Mouse (Mus musculus): ENCODE data around the gene Lrguk. TPM values are rescaled to one million over a fixed set of nuclear protein-coding genes. Genes with fewer than 3 reads are reported as not detected.
A peak's percentile ranks its signal among the peaks of the same experiment; 100 is the strongest.

The Lrguk gene
- not detected in 3 replicates for total RNA-seq (2017)

DNA sequence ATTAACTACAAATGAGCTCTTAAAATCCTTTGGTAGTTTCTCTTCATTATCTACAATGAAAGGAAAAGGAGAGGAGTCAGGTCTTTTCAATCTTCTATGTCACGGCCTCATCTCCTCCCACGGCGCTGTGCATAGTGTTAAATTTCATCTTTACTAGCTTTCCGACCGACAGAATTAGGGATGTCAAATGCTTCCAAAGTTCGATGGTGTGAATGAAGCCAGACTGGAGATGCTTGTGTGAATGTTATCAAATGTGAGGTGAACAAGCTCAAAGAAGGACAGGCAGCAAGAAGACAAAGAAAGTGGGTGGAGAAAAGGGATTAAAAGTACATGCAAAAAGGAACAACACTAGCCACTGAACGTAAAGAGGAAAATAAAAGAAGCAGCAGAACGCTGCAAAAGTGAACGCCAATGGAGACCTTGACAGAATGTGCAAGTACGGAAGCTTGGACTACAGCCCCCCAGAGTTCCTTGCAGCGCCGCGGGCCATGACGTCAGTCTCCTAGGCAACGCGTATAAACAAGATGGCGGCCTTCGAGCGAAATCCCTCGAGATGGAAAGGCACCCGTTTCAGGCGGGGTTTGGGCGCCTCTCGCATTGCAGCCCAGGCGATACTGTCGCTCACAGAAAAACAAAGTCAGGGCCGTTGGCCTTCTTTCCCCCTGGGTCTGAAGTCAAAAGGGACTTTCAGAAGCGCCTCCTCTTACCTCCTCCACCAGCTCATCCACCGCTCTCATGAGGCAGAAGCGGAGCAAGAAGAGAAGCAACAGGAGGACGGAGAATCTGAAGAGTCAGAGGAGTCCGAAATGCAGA, at the start of gene Lrguk:
Gene Lrguk, plus strand, starts transcription at position 516 of the 813 bp plus-strand sequence.
- peak; percentile 83 for ATAC-seq (replicated peaks; ENCODE audit: insufficient number of reproducible peaks, low FRiP score, low TSS enrichment, poor library complexity, severe bottlenecking)

DNA sequence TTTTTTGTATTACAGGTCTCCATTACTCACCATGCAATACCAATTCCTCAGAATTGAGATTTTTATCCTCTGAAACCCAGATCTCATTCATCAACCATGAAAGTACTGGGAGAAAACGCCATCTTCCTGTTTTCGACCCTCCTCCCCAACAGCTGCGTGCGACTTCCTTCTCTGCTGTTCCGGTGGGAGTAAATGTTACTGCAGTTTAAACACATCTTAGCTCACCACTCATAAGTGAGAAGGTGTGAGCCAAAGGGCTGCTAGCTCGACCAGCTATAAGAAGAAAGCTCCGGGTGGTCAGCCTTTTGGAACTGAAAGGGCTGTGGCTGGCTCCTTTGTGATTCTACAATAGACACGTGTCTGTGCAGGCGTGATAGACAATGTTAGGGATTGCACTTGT, 46.5 kb upstream of the Lrguk start:
- no peak for ATAC-seq (replicated peaks; ENCODE audit: insufficient number of reproducible peaks, low FRiP score, low TSS enrichment, poor library complexity, severe bottlenecking)

DNA sequence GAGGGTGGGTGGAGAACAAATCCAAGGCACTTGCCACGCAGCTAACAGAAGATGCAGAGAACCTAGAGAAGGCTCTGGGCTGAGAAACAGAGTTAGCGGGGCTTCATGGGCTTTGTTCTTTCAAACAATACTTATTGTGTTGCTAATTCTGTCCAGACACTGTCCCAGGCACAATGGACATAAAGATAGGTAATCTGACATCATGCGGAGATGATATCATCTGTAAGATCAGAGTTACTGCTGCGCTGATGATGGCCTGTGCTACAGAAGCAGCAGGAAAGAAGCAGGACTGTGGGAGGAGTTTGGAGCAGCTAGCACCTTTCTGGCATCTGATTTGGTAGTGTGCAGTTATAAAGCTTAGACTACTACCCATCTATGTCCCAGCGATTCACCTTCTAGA, 42.1 kb upstream of the Lrguk start:
- no peak for ATAC-seq (replicated peaks; ENCODE audit: insufficient number of reproducible peaks, low FRiP score, low TSS enrichment, poor library complexity, severe bottlenecking)

DNA sequence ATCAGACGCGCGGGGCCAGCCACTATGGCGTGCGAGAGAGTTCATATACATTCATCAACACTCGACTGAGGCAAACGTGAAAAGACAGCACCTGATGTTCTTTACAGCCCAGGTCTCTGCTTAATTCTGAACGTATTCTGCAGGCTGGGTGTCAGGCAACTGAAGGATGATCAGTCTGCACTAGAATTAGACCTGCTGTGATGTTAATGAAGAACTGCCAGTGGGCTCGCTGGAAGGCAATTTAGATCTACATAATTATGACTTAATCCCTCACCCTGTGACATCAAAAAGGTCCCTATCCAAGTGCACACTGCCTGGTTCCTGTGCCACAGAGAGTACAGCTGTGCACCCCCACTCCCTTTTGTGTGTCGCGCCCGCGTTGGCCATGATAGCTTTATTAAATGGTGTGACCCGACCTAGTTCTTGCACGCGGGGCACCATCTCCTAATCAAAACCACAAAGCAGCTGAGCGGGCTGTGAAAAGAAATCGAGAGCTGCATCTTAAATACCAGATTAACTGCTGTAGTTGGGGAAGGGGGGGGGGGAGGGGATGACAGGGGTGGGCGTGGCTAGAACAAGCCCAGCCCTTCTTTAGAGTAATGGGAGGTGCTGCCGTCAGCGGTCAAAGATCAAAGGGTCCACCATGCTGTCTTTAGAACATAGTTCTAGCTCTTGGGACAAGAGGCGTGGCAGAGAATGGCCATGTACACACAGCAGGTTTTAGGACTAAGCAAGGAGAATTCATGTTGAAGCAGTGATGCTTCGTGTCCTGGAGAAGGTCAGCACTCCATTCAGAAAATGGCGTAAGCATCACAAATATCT, 36.8 kb upstream of the Lrguk start:
- ATAC-seq (replicated peaks; ENCODE audit: insufficient number of reproducible peaks, low FRiP score, low TSS enrichment, poor library complexity, severe bottlenecking): no peak

DNA sequence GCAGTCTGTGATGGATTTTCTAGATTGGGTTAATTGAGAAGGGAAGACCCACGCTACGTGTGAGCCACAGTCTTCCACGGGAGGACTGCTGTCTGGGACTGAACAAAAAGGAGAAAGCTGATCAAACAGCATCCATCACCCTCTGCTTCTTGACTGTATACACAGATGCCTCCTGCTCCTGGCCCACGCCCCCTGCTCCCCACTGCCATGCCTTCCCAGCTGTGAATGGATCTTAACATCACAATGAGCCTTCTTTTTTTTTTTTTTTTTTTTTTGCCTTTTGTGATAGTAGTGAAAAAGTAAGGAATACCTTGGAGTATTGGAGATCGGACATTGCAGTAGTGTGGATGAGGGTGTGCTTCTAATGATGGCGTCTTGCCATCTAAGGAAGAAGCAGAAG, 35.4 kb upstream of the Lrguk start:
- no peak for ATAC-seq (replicated peaks; ENCODE audit: insufficient number of reproducible peaks, low FRiP score, low TSS enrichment, poor library complexity, severe bottlenecking)

DNA sequence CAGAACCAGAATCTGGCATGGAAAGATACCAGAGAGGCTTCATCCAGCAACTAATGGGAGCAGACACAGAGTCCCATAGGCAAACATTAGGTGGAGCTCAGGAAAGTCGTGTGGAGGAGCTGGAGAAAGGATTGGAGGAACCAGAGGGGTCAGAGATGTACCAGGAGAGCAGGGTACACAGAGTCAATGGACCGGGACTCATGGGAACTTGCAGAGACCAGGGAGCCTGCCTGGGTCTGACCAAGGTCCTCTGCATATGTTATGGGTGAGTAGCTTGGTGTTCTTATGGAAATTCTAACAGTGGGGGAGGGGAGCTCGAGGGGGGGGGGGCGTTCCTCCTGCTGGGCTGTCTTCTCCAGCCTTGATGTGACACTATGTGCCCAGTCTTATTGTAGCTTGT, 30.7 kb upstream of the Lrguk start:
- ATAC-seq (replicated peaks; ENCODE audit: insufficient number of reproducible peaks, low FRiP score, low TSS enrichment, poor library complexity, severe bottlenecking): no peak

DNA sequence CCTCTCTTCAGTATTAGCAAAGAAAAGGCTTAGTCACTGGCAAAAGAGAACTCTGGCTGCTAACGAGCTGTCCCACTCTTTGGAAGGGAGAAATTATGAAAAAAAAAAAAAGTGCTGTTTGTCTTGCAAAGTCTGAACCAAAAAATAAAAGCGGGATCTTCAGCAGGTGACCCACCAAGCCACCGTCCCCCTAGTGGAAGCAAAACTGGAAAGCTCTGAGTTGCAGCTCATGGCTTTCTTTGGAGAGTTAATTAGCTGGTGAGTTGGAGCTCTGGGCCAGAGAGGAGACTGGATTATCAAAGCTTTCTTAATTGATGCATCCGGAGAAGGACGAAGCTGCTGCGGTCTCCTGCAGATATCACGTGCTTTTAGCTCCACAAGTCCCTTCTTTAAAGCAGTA, 29.7 kb upstream of the Lrguk start:
- ATAC-seq (replicated peaks; ENCODE audit: insufficient number of reproducible peaks, low FRiP score, low TSS enrichment, poor library complexity, severe bottlenecking): no peak

DNA sequence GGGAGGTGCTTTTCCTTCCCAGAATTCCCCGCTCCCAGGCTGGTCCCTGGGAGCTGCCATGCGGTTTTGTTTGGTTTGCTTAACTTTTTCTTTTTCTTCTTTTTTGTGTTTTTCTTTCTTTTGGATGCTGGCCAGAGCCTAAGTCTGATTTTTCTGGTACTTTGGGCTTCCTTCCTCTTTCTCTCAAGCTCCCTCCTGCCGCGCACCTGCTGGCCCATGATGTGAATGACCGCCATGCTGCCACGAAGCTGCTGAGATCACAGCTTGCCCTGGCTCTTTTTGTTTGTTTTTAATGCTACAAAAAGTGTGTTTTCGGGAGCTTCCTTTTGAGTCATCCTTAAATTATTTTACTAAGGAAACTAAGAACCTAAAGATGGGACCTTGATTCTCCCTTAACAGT, 28.6 kb upstream of the Lrguk start:
- ATAC-seq (replicated peaks; ENCODE audit: insufficient number of reproducible peaks, low FRiP score, low TSS enrichment, poor library complexity, severe bottlenecking): no peak

DNA sequence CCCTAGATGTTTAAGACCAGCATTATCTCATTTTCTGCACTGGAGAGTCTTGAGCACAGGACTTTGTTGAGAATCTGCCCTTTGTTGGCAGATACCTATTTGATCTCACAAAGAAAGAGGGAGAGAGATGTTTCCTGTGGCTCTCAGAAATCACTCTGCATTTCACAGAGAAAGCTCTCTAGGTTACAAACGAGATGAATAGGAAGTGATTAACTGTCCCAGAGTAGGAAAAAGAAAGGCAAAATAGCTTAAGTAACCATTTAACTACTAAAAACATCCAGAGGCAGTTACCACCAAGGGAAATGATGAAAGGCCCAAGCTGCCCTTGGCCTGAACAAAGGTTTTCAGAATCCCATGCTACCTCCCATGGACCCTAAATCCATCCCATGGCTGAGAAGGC, 26.2 kb upstream of the Lrguk start:
- no peak for ATAC-seq (replicated peaks; ENCODE audit: insufficient number of reproducible peaks, low FRiP score, low TSS enrichment, poor library complexity, severe bottlenecking)

DNA sequence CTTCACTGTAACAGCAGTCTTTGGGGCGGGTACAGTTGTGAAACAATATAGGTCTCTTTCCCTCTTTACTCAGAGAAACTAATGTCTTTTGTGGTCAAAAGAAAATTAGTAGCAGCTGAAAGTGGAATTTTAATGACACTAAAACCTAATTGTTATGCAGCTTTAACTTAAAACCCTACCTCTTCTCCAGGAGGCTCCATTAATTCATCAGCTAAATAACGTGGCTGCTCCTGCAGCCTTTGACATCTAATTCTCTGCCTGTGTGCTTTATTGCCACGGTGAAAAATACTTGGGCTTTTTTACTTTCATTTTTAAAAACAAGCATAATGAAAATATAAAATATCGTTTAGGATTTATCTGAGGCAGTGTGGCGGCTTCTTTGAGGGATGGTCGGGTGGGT, 15.8 kb upstream of the Lrguk start:
- ATAC-seq (replicated peaks; ENCODE audit: insufficient number of reproducible peaks, low FRiP score, low TSS enrichment, poor library complexity, severe bottlenecking): no peak

DNA sequence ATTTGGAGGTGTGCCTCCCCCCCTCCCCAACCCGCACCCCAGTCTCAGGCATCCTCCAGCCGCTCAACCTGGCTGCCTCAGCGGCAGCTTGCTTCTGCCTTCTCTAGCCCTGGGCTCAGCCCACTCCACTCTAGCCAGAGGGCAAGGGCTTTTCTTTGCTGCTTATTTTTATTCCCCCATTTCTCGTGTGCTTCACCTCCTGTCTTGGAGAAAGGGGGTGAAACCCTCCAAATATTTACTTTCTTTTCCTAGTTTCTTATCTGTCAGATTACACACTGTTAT, 439 bp downstream of the Lrguk start:
- no peak for ATAC-seq (replicated peaks; ENCODE audit: insufficient number of reproducible peaks, low FRiP score, low TSS enrichment, poor library complexity, severe bottlenecking)

DNA sequence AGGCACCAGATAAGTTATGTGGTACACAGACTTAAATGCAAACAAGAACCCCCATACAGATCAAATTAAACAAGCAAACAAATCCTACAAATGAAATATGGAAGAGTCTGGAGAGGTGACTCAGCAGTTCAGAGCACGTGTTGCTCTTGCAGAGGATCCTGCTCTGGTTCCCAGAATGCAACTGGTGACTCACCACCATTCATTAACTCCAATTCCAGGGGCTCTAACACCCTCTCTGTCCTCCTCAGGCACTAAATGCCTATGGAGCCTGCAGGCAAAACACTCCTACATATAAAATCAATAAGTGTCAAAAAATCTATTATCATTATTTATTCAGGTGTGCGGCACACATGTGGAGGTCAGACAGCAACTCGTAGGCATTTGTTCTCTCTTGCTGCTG, 4.8 kb downstream of the Lrguk start:
- no peak for ATAC-seq (replicated peaks; ENCODE audit: insufficient number of reproducible peaks, low FRiP score, low TSS enrichment, poor library complexity, severe bottlenecking)

DNA sequence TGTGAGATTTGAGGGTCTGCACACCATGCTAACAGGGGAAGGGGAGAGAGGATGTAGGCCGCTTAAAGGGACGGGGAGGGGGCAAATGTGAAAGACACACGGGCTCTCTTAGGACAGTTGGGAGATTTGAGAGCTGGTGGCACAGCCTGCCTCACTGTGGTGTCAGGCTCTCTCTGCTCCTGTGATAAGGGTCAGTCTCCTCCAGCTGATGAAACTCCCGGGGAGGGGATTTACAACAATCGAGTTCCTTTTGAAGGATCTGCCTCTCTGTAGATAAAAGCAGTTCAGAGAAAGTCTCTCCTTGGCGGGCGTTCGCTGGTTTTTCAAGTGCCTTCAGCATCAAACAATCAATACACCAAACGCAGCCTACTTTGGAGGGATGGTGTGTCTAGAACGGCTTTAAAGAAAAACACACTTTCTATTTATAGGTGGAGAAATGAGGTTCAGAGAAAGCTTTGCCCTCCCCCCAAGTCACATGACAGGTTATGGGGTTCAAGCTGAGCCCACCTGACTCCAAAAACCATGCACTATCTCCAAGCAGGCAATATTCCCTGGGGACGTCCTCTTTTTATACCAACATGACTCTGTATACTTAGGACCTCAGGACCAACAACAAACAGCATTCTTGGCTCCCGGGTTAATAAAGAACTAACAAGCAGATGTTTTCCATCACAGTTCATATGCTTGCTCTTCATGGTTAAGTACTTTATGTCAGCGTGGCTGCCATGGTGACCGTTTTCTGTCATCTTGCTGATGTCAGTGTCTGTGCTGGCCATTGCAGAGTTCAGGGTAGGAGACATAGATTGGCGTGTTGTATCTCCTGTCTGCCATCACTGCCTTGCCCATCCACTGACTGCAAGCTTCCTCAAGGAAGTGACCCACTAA, 5.6 kb downstream of the Lrguk start:
- no peak for ATAC-seq (replicated peaks; ENCODE audit: insufficient number of reproducible peaks, low FRiP score, low TSS enrichment, poor library complexity, severe bottlenecking)

DNA sequence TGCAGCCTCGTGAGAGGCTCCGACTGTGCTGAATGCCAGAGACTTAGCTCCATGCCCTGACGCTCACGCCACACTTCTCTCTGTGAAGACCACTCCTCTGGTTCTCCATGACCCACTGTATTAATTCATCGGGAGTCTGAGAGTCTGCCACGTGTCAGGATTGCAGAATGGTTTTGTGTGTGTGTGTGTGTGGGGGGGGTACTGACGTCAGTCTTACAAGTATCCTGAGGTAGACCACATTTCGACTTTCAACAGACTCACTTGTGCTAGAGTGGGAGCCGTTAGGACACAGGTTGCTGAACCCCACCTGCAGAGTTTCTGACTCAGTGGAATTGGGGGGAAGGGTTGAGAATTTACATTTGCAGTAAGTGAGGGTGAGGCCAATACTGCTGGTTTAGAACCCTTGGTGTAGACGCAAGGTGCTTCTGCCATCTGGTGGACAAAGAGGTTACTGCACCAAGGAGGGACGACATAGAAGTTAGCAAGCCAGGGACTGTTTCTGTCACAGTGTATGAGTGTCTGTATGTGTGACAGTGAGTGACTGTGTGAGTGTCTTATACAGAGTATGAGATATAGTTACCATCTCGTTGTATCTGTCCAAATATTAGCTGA, 11.5 kb downstream of the Lrguk start:
- ATAC-seq (replicated peaks; ENCODE audit: insufficient number of reproducible peaks, low FRiP score, low TSS enrichment, poor library complexity, severe bottlenecking): peak; percentile 64; the same call in 1 of the 2 replicates

DNA sequence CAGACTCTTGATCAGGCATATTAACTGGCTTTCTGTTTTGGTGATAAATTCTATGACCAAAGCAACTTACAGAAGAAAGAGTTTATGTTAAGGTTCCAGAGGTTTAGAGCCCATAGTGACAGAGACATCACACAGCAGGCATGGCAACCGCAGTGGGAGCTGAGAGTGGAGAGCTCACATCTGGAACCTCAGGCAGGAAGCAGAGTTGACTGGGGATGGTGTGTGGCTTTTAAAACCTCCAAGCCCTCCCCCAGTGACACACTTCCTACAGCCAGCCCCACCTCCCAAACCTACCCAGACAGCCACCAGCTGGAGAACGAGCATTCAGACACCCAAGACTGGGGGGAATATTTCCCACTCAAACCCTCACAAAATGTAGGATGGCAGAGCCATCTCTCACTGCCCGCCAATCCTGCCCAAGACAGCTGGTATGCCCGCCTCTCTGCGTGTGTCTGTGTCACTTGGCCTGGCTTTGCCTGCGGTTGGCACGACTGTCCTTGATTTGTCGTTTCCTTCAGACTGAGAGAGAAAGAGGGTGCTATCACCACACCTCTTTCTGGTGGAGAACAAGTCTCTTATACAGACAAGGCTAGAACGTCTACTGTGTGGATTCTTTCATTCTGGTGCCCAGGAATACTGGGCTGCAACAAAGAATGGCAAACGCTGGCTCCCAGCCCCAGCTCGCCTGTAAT, 12.5 kb downstream of the Lrguk start:
- no peak for ATAC-seq (replicated peaks; ENCODE audit: insufficient number of reproducible peaks, low FRiP score, low TSS enrichment, poor library complexity, severe bottlenecking)

DNA sequence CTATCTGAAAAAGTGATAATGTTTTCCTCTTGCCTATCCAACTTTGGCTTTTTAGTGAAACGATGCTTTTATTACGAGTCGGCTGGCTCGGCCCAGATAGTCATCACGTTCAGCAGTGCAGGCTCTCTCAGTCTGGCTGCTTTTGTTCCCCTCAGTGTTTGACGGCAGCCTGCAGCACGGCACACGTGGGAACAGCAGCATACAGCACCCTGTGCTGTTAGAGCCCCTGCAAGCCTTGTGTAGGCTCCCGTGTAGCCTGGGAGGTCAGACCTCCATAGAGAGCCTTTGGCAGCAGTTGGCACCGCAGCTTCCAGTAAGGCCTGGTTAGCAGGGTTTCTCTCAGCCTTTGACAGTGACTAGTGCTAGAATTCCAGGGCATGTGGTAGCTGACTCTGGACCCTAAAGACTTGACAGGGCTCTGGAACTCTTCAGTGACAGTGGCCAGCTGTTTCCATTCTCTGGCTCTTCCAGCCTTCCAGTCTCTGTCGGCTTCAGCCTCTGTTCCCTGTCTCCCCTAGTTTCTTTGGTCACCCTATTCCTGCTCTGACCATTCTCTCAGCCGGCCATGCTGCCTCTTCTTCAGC, 15.1 kb downstream of the Lrguk start:
- ATAC-seq (replicated peaks; ENCODE audit: insufficient number of reproducible peaks, low FRiP score, low TSS enrichment, poor library complexity, severe bottlenecking): no peak

DNA sequence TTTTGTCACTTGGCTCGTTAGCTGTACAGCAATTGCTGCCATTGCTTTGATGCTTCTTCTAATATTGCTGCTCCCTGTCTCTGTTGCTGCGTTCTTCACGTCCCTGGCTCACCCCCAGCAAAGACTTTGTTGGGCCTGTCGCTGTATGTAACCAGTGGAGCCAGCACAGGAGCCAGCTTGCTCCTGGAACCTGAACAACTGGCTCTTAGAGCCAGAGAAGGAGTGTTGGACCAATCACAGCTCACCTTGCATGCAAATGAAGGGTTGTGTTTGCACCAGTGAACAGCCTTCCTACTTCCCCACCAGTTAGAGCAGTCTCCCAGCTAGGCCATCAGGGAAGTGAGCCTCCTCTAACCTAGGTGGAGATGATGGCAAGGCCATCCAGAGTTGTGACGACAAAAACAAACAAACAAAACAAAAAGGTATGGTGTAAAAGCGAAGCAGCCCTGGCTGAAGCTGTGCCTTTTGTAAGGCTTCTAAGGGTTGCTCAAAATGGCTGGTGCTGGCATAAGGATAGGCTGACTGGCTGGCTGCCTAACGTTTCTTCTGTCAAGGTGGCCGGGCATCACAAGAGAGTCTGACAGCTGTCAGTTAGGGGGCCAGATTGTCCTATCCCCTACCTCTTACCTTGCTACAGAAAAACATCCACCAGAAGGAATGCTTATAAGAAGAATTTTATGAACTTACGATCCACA, 15.7 kb downstream of the Lrguk start:
- ATAC-seq (replicated peaks; ENCODE audit: insufficient number of reproducible peaks, low FRiP score, low TSS enrichment, poor library complexity, severe bottlenecking): no peak

Measured in monocyte, adult 5-6 weeks (primary cell).